ENCODE assay signal across 9 mouse cellular contexts in the genomic region with DNA sequence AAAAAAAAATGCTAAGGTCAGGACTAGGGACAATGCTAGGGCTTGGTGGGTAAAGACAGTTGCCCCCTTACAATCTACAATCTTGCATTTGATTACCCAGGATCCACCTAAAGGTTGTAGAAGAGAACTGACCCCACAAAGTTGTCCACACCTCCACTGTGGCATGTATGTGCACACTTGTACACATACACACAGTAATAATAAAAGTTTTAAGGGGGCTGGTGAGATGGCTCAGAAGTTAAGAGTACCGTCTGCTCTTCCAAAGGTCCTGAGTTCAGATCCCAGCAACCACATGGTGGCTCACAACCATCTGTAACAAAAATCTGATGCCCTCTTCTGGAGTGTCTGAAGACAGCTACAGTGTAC. TPM values are rescaled to one million over a fixed set of nuclear protein-coding genes. Genes with fewer than 3 reads are reported as not detected.
DNase-seq lines count a peak whose midpoint lies in the region; ATAC-seq lines count a peak whose summit lies in the region.
"Had no signal": no experiment of that assay in that cellular context is flagged by ENCODE, and none has a peak within 500 bp of the region (broad histone marks: within the 10 kb centered on the region; RNA-seq: fewer than 3 reads in every experiment).

No protein-coding gene starts in this region.

- no peak for ATAC-seq in heart, embryonic 15.5 days (replicated peaks; ENCODE audit: insufficient number of reproducible peaks, insufficient read depth, low FRiP score, low read depth)
- no peak for ATAC-seq in liver, embryonic 12.5 days
- ATAC-seq: lung, postnatal 0 days had no signal

- no peak overlapping the region for H3K9ac ChIP-seq in heart, embryonic 15.5 days
- peak overlapping the region; percentile 79 for H3K9ac ChIP-seq in liver, embryonic 12.5 days

- peaks cover 17% of the 10 kb centered on the region for H3K4me1 ChIP-seq in heart, embryonic 15.5 days (replicated peaks)
- H3K4me1 ChIP-seq in liver, embryonic 12.5 days = peaks cover 26% of the 10 kb centered on the region

- H3K27me3 ChIP-seq in heart, embryonic 15.5 days = no peaks in the 10 kb centered on the region
- H3K27me3 ChIP-seq in liver, embryonic 12.5 days (replicated peaks) = no peaks in the 10 kb centered on the region

- peaks cover 9% of the 10 kb centered on the region for H3K36me3 ChIP-seq in heart, embryonic 15.5 days
- peaks cover 15% of the 10 kb centered on the region for H3K36me3 ChIP-seq in liver, embryonic 12.5 days

- H3K27ac ChIP-seq in heart, embryonic 15.5 days = no peak overlapping the region
- peak overlapping the region; percentile 89 for H3K27ac ChIP-seq in liver, embryonic 12.5 days

- 0 out of 2 replicates have a peak overlapping the region, but pooled peaks have one; percentile 75 for H3K4me3 ChIP-seq in heart, embryonic 15.5 days
- peak overlapping the region; percentile 98 for H3K4me3 ChIP-seq in liver, embryonic 12.5 days

- peak overlapping the region; percentile 77 for H3K4me2 ChIP-seq in heart, embryonic 15.5 days
- H3K4me2 ChIP-seq in liver, embryonic 12.5 days = peak overlapping the region; percentile 81

- H3K9me3 ChIP-seq in heart, embryonic 15.5 days (replicated peaks) = no peaks in the 10 kb centered on the region
- no peaks in the 10 kb centered on the region for H3K9me3 ChIP-seq in liver, embryonic 12.5 days (replicated peaks)

- 92% methylated on average over 1 of the region's 1 CpGs for WGBS in heart, embryonic 15.5 days
- 70% methylated on average over 1 of the region's 1 CpGs for WGBS in liver, embryonic 12.5 days (ENCODE audit: insufficient replicate concordance)

- no peak for DNase-seq in heart, adult 9 months (ENCODE audit: low spot score in 2 of 2)
- DNase-seq in A20 (ENCODE audit: low read depth, low spot score) = peak; percentile 58
- peak; percentile 10 for DNase-seq in c-Kit-positive CD71-positive TER-119-negative erythroid progenitor cells, embryonic 14.5 days (ENCODE audit: low read depth)
- DNase-seq in urinary bladder, postnatal 25 days (ENCODE audit: low spot score) = no peak
- DNase-seq in gastrocnemius, postnatal 25 days = no peak
- no peak for DNase-seq in lung, postnatal 25 days (ENCODE audit: low spot score)

RNA-seq across cellular contexts. Expression of a gene that starts 1.6 kb away (rescaled TPM):
- polyA plus RNA-seq in heart, embryonic 15.5 days (2015; fragmentation: Nextera tagmentation; extraction: Ambion mirVana) = 129 and 142 TPM in 2 replicates
- polyA plus RNA-seq in liver, embryonic 12.5 days (2016; fragmentation: Nextera tagmentation; extraction: Ambion mirVana) = 218 and 227 TPM in 2 replicates
- 10 to 100 TPM; 36.9 TPM for total RNA-seq in gastrocnemius, postnatal 25 days (2021)

RNA-seq across cellular contexts. Expression of a gene that starts 28.2 kb away (rescaled TPM):
- polyA plus RNA-seq in heart, embryonic 15.5 days (2015; fragmentation: Nextera tagmentation; extraction: Ambion mirVana) = 68.3 and 74.7 TPM in 2 replicates
- 41.9 and 42.7 TPM in 2 replicates for polyA plus RNA-seq in liver, embryonic 12.5 days (2016; fragmentation: Nextera tagmentation; extraction: Ambion mirVana)
- 10 to 100 TPM; 69.5 to 72.2 TPM for total RNA-seq in gastrocnemius, postnatal 25 days (2021)

RNA-seq across cellular contexts. Expression of a gene that starts 42.2 kb away (rescaled TPM):
- polyA plus RNA-seq in heart, embryonic 15.5 days (2015; fragmentation: Nextera tagmentation; extraction: Ambion mirVana) = 18.3 and 19.9 TPM in 2 replicates
- 29.4 and 31.5 TPM in 2 replicates for polyA plus RNA-seq in liver, embryonic 12.5 days (2016; fragmentation: Nextera tagmentation; extraction: Ambion mirVana)
- under 1 TPM; 0.46 to 0.78 TPM for total RNA-seq in gastrocnemius, postnatal 25 days (2021)

RNA-seq across cellular contexts. Expression of a gene that starts 52.6 kb away (rescaled TPM):
- polyA plus RNA-seq in heart, embryonic 15.5 days (2015; fragmentation: Nextera tagmentation; extraction: Ambion mirVana) = 1.9 and 5.0 TPM in 2 replicates
- 0.82 and 0.99 TPM in 2 replicates for polyA plus RNA-seq in liver, embryonic 12.5 days (2016; fragmentation: Nextera tagmentation; extraction: Ambion mirVana)
- total RNA-seq in gastrocnemius, postnatal 25 days (2021) = 1 to 10 TPM; 3.1 to 3.6 TPM

Comparison
In these comparisons a context has a peak if more than half of its experiments do, and no peak if none do; other contexts are left out.
1. DNase-seq: peak in A20 (single experiment) and c-Kit-positive CD71-positive TER-119-negative erythroid progenitor cells, embryonic 14.5 days (single experiment); none in heart, adult 9 months (0 of 2), urinary bladder, postnatal 25 days (single experiment), gastrocnemius, postnatal 25 days (single experiment) and lung, postnatal 25 days (single experiment).